Mouse (Mus musculus): ENCODE data around the gene Mgp.

The Mgp gene

GRCm38 (mm10) chr6:136875670-136876069 lies at the start of gene Mgp:
Mgp (minus strand) TSS chr6:136875823.
- no peak for DNase-seq

DNA sequence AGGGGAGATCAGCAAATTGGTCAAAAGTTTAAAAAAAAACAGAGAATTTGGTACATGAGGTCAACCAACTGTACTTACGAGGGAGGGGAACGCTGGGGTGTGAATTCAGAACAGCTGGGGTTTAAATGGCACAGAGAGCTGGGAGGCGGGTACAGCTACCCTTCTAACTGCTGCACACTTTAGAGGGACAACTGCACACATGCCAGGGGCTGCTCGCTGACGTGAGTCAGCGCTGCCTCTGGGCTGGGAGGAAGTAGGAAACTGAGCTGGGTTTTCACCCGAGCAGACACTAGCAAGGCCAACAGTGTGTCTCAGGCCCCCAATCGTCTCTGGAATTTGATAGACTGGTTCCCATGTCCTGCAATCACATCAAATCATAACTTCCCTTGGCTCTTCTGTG lies 49.4 kb upstream of the Mgp start:
- no peak for DNase-seq

DNA sequence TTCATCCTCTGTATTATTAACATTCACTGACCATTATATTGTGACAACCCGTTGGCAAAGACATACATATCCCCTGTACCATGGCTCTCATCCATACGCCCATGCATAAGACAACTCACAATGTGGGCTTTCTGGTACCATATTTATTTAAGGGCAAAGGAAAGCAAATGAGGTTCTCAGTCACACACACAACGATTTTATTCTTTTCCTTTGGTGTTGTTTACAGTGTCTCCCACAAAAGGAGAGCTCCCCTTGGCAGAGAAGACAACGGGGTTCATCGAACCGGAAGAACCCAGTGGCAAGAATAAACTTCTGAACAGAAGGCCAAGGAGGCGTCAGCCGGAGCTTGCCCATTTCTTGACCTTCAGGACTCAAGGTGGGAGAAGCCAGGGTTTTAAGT lies 47.9 kb upstream of the Mgp start, which contains the start of gene Pde6h:
Gene Pde6h, plus strand, starts transcription at position 301 of the 400 bp plus-strand sequence.
- DNase-seq = no peak

GRCm38 (mm10) chr6:136922871-136923270 lies 47.2 kb upstream of the Mgp start:
- no peak for DNase-seq

DNA sequence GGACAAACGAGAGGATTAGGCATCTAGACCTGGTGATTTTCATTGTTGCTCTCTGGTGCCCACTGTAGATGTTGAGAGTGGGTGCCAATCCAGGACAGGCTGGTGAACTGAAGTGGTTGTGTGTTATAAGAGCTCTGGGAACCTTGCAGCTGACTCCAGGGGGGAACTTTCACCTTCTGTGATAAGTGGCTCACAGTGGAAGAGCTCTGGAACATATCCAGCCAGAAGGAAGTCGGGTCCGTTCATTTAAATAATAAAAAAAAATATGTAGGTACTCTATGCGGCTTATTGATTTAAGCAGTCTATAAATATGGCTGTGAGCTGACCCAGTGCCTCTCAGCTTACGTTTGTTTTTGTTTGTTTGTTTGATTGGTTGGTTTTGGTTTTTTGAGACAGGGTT lies 46.5 kb upstream of the Mgp start, which contains the start of gene Erp27:
Gene Erp27, minus strand, starts transcription at position 101 of the 400 bp plus-strand sequence.
- no peak for DNase-seq

DNA sequence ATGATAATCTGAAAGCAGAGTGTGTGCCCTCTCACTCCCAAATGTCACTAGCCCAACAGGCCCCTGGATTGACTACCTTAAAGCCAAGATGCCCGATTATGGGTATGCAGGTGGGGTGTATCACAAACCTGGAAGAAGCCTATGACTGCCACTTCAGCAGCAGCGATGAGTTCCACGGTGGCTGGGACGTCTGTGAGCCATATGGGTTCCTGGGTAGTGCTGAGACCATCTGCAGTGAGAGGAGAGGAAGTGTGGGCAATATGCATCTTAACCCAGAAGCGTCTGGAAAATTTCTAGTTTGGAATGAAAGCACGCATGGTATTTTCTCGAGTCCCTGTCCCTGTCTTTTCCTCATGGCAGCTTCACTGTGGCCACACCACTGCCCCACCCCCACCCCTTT lies 46.0 kb upstream of the Mgp start:
- DNase-seq = no peak

GRCm38 (mm10) chr6:136920320-136921257 lies 45.0 kb upstream of the Mgp start:
- DNase-seq = peak; percentile 62 to 82

- no peak for DNase-seq
These were observed 42.3 kb upstream of the Mgp start for GRCm38 (mm10) chr6:136917885-136918284.

DNA sequence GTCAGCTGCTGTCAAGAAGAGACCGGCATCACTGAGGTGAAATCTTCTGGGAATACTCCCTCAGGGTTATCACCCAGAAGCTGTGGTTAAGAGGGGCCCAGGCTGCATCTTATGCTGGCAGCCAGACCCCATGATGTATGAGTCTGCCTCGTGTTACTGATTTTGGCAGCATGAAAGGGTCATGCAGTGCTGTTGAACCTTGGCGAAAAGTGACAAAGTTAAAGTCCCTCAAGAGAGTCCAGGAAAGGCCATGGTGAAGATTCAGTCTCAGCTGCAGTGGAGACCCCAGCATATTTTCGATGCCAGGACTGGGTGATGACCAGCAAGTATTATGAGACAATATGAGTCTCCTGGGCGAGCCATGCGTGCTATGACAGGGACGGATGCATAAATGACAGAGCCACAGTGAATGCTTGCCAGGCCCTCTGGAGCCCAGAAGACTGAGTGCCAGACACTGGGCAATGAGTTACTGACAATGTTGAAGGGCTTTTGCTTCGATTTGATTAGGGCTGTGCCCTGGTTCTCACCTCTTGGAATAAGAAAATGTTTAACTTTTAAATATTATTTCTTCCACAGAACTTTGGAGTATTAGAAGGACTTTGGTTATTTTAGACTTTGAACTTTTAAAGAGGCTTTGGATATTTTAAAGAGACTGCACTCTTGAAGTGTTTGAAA lies 40.2 kb upstream of the Mgp start:
- DNase-seq = peak in 1 of 2 experiments; percentile 47

DNA sequence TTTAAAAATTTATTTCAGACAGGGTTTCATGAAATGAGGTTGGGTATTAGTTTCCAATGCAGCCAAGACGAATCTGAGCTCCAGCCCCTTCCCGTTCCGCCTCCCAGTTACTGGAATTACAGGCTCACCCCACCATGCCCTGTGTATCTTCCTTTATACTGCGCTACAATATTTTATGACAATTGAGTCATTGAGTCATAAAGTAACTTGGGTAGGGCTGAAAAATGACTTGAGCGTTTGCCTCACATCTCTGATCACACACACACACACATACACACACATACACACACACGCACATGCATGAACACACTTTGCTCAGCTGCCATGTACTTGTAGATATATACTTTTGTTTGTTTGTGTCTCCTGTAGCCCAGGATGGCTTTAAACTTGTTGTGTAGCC lies 38.6 kb upstream of the Mgp start:
- no peak for DNase-seq

DNA sequence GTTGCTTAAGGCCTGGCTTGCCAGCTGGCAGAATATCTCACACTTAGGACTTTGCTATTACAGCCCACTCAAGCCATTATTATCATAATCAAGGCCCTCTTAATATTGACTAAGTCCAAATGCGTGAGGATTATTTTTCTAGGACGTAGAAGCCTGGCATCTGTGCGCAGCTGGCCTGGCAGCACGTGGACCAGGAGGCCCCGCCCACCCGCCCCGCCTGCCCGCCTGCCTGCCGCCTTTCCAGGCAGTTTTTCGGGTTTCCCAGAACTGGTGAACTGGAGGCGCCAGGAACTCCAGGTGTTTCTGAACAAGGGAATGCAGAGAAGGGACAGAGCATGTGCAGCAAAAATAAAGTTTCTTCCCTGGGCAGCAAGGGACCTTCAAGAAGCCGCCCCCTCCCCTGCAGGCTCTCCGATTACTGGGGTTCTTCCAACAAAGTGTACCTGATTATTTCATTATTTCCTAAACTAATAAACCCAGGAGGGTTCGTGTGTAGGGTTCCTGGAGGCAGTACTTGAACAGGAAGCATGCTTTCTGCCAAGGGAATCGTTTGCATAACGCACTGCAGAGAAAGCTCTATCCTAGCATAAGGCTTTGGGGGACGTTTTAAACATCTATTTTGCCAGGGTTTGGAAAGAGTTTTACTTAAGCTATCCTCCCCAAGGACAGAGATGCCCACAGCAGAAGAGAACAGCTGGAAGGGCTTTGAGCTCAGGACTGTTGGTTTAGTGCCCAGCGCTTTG lies 37.9 kb upstream of the Mgp start:
- peak in 1 of 2 experiments; percentile 34 for DNase-seq

GRCm38 (mm10) chr6:136912751-136913265 lies 37.2 kb upstream of the Mgp start:
- DNase-seq = no peak

DNA sequence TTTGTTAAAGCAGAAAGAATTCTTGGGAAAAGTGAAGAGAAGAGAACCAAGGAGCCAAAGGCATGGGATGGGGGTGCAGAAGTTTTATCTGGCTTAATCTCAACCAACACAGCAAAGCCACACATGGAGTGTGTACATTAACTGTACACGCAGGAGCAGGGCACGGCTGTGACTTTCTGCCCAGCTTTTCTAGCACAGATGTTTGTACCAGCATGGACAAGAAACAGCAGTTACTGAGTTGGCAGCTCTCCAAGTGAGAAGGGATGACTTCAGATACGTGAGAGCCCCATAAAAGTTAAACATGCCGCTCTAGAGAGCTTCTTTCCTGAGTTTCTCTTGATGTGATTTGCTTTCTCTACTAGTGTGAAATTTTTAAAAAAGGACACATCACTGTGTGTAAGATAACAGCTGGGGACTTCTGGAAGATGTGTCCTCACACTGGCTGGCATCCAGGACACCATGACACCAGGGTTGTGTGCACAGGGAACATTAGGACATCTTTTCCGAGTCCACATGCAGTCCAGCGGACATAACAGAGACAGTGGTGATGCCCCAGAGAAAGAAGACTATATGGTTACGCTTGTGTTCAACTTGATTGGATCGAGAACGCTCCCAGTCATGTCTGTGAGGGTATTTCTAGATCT lies 34.7 kb upstream of the Mgp start:
- DNase-seq = no peak

- no peak for DNase-seq
These were observed 31.3 kb upstream of the Mgp start for GRCm38 (mm10) chr6:136906937-136907293.

- DNase-seq = no peak
These were observed 30.8 kb upstream of the Mgp start for GRCm38 (mm10) chr6:136906283-136906936.

DNA sequence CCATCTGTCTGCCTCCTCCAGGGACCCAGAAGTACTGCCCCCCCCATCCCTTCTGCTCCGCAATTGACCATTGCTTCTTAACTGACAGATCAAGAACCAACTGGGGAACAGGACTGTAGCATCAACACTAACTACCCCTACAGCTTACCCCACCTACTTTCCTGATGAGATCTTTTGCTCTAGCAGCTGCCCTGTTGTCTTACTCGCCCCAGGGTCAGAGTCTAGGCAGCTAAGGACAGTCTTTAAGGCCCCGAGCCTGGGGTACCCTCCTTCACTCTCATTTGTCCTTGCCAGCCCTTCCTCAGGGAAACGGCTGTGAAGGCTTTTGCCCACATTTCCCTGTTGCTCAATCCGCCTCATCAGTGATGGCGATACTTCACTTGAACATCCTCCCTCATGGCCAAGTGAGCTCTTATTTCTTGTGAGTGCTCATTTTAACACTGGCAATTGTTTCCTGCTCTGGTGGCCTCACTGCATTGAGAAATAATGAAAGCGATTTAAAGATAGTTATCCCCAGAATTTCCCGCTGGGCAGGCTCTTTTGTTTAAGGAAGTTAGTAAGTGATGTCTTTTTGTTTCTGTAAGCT lies 28.4 kb upstream of the Mgp start:
- DNase-seq = no peak

DNA sequence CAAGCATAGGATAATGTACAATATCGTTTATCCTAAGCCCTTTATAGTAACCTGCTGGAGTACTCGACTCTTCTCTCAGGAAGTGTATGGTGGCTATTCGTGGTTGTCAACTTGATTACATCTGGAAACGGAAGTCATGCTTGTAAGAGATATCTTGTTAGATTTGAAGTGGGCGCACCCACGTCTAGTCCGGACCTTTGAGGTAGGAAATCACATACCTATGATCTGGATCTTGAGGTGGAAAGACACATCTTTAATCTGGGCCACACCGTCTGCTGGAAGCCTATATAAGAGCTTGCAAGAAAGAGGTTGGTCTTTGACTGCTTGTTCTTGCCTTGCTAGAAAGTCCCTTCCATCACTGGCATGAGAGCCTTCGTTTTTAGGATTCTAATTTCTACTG lies 26.9 kb upstream of the Mgp start:
- DNase-seq = no peak

- no peak for DNase-seq
These were observed 25.4 kb upstream of the Mgp start for GRCm38 (mm10) chr6:136901010-136901409.

DNA sequence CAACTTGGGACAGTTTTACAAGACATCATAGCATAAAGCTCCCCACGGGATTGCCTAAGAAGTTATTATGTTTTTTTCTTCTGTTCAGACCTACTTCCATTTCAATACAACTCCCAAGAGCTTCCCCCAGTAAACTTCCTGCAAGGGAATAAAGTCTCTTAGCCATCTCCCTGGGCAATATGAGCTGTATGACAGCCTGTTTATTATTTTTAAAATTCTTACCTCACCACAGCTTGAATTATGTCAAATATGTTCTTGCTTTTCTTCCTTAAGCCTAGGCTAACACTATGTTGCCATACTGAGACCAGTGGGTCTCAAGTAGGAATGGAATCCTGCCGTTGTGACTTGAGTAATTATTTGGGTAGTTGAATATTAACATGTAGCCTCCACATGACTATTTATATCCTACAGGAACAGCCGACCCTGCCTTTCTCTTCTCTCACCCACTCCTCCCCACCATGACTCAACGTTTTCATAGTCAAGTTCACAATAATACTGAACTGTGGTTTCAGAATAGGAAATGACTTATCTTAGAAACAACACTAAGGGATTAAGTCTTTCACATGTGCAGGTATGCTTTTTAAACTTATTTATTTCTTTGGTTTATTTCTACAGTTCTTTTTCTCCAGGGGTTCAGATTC lies 24.9 kb upstream of the Mgp start:
- DNase-seq = no peak

- no peak for DNase-seq
These were observed 23.3 kb upstream of the Mgp start for GRCm38 (mm10) chr6:136898954-136899353.

- no peak for DNase-seq
These were observed 22.6 kb upstream of the Mgp start for GRCm38 (mm10) chr6:136898222-136898621.

Data from kidney, adult 8-10 months (tissue).